Mouse (Mus musculus): ENCODE data around the gene Asl. TPM values are rescaled to one million over a fixed set of nuclear protein-coding genes. Genes with fewer than 3 reads are reported as not detected.

The Asl gene
- total RNA-seq (2021), result 10 to 100 TPM; 15.7 to 23.5 TPM
- long read RNA-seq, experiment 1, partial matches to known transcripts, result 0 of 8 reads
- long read RNA-seq, experiment 1, other reads (novel, unspliced or antisense), result 4 of 8 reads
- long read RNA-seq, experiment 2, transcript Asl-205 (17 exons, 1,824 nt), result major isoform, 7 of 12 reads
- long read RNA-seq, experiment 2, partial matches to known transcripts, result 0 of 12 reads
- long read RNA-seq, experiment 2, other reads (novel, unspliced or antisense), result 5 of 12 reads

GRCm38 (mm10) chr5:130029142-130029897, at the start of gene Asl, which contains the start of gene Crcp:
Gene Asl, minus strand, starts transcription at chr5:130029247.
Gene Crcp, plus strand, starts transcription at chr5:130029290.
- peak; percentile 87 to 91 for DNase-seq (ENCODE audit: extremely low spot score in 1 of 2, low spot score in 2 of 2)
- intact Hi-C loops (cut with DNase I), result loop anchor here (5.0 kb wide), 1 partner anchor 113 kb away; the partner anchor contains the start of gene Kctd7
- Histone ChIP-seq H3K27ac (peak within 1 kb of the TSS; percentile 92), H3K4me3 (peak within 1 kb of the TSS; percentile 73)
- TF ChIP-seq CTCF (IDR thresholded peaks at IDR 0.05), result no peak

- DNase-seq (ENCODE audit: extremely low spot score in 1 of 2, low spot score in 2 of 2), result no peak
- Histone ChIP-seq H3K27ac (peak overlapping the region; percentile 74), H3K4me3 (peak overlapping the region; percentile 90)
- intact Hi-C loops (cut with DNase I), result loop anchor here (10.0 kb wide), 1 partner anchor 944 kb away; no protein-coding TSS in a partner anchor
- no peak for TF ChIP-seq CTCF (IDR thresholded peaks at IDR 0.05)
Observed at GRCm38 (mm10) chr5:130078834-130079156, 49.7 kb upstream of the Asl start.

- no peak for DNase-seq (ENCODE audit: extremely low spot score in 1 of 2, low spot score in 2 of 2)
- Histone ChIP-seq H3K27ac (no peak overlapping the region), H3K4me3 (no peak overlapping the region)
- intact Hi-C loops (cut with DNase I), result loop anchor here (10.0 kb wide), 1 partner anchor 943 kb away; no protein-coding TSS in a partner anchor
- no peak for TF ChIP-seq CTCF (IDR thresholded peaks at IDR 0.05)
Observed at GRCm38 (mm10) chr5:130078096-130078833, 49.2 kb upstream of the Asl start.

GRCm38 (mm10) chr5:130076396-130076795, 47.3 kb upstream of the Asl start:
- DNase-seq (ENCODE audit: extremely low spot score in 1 of 2, low spot score in 2 of 2), result no peak
- TF ChIP-seq CTCF (IDR thresholded peaks at IDR 0.05), result no peak
- Histone ChIP-seq H3K4me3 (no peak overlapping the region), H3K27ac (no peak overlapping the region)
- intact Hi-C loops (cut with DNase I), result loop anchor here (10.0 kb wide), 1 partner anchor 942 kb away; no protein-coding TSS in a partner anchor

- intact Hi-C loops (cut with DNase I), result loop anchor here (10.0 kb wide), 1 partner anchor 940 kb away; no protein-coding TSS in a partner anchor
- Histone ChIP-seq H3K4me3 (no peak overlapping the region), H3K27ac (no peak overlapping the region)
- DNase-seq (ENCODE audit: extremely low spot score in 1 of 2, low spot score in 2 of 2), result no peak
- TF ChIP-seq CTCF (IDR thresholded peaks at IDR 0.05), result no peak
Observed at GRCm38 (mm10) chr5:130074491-130074890, 45.4 kb upstream of the Asl start.

- TF ChIP-seq CTCF (IDR thresholded peaks at IDR 0.05), result no peak
- Histone ChIP-seq H3K27ac (no peak within 1 kb of the TSS), H3K4me3 (no peak within 1 kb of the TSS)
- intact Hi-C loops (cut with DNase I), result loop anchor here (10.0 kb wide), 1 partner anchor 938 kb away; no protein-coding TSS in a partner anchor
- DNase-seq (ENCODE audit: extremely low spot score in 1 of 2, low spot score in 2 of 2), result no peak
Observed at GRCm38 (mm10) chr5:130073026-130073425, 44.0 kb upstream of the Asl start, which contains the start of gene Tpst1. Gene Tpst1, plus strand, starts transcription at chr5:130073326.

GRCm38 (mm10) chr5:130067841-130068264, 38.8 kb upstream of the Asl start:
- no peak for TF ChIP-seq CTCF (IDR thresholded peaks at IDR 0.05)
- H3K4me3 ChIP-seq, result no peak overlapping the region
- H3K27ac ChIP-seq, result no peak overlapping the region
- DNase-seq (ENCODE audit: extremely low spot score in 1 of 2, low spot score in 2 of 2), result no peak
- intact Hi-C loops (cut with DNase I), result no loop called here

- Histone ChIP-seq H3K4me3 (no peak overlapping the region), H3K27ac (no peak overlapping the region)
- intact Hi-C loops (cut with DNase I), result no loop called here
- DNase-seq (ENCODE audit: extremely low spot score in 1 of 2, low spot score in 2 of 2), result no peak
- TF ChIP-seq CTCF (IDR thresholded peaks at IDR 0.05), result peak; percentile 33
Observed at GRCm38 (mm10) chr5:130065579-130065978, 36.5 kb upstream of the Asl start.

- no peak overlapping the region for H3K27ac ChIP-seq
- DNase-seq (ENCODE audit: extremely low spot score in 1 of 2, low spot score in 2 of 2), result no peak
- no peak overlapping the region for H3K4me3 ChIP-seq
- no peak for TF ChIP-seq CTCF (IDR thresholded peaks at IDR 0.05)
- intact Hi-C loops (cut with DNase I), result no loop called here
Observed at GRCm38 (mm10) chr5:130063760-130064159, 34.7 kb upstream of the Asl start.

GRCm38 (mm10) chr5:130062096-130062495, 33.0 kb upstream of the Asl start:
- DNase-seq (ENCODE audit: extremely low spot score in 1 of 2, low spot score in 2 of 2), result no peak
- intact Hi-C loops (cut with DNase I), result no loop called here
- Histone ChIP-seq H3K4me3 (no peak overlapping the region), H3K27ac (no peak overlapping the region)
- TF ChIP-seq CTCF (IDR thresholded peaks at IDR 0.05), result no peak

- DNase-seq (ENCODE audit: extremely low spot score in 1 of 2, low spot score in 2 of 2), result no peak
- H3K27ac ChIP-seq, result peak overlapping the region; percentile 32; the same call in 1 of the 2 replicates
- TF ChIP-seq CTCF (IDR thresholded peaks at IDR 0.05), result no peak
- H3K4me3 ChIP-seq, result no peak overlapping the region
- intact Hi-C loops (cut with DNase I), result no loop called here
Observed at GRCm38 (mm10) chr5:130060329-130060665, 31.2 kb upstream of the Asl start.
